Mouse (Mus musculus) bone marrow, adult 2 months (tissue): ENCODE measurements around the gene Selenoi. TPM values are rescaled to one million over a fixed set of nuclear protein-coding genes. Genes with fewer than 3 reads are reported as not detected.
A peak's percentile ranks its signal among the peaks of the same experiment; 100 is the strongest.

Experiments used
- H3K27ac ChIP-seq: fragments of 200-500 bp; 2 replicates; pipeline ENCODE4 v1.5.1; 2012; ENCODE audit warnings: low read depth, mild to moderate bottlenecking, control low read depth, inconsistent platforms, low read length; ENCODE audit not compliant: control insufficient read depth, poor library complexity, insufficient read depth
- H3K4me1 ChIP-seq: fragments of 200-500 bp; 2 replicates; pipeline ENCODE4 v1.6.1; 2011; ENCODE audit warnings: low read length; ENCODE audit not compliant: control insufficient read depth, insufficient read depth
- H3K4me3 ChIP-seq: fragments of 200-500 bp; replicated peaks from 2 replicates; pipeline ENCODE3; 2011; ENCODE audit warnings: mild to moderate bottlenecking, low read depth, low read length, control low read depth; ENCODE audit not compliant: control insufficient read depth
- CTCF ChIP-seq: fragments of 200-500 bp; IDR thresholded peaks from 2 replicates; pipeline ENCODE4 v1.5.1; 2011; ENCODE audit warnings: low read length, control low read depth; ENCODE audit not compliant: control insufficient read depth, insufficient read depth
- POLR2A ChIP-seq: fragments of 200-500 bp; IDR thresholded peaks from 2 replicates; pipeline ENCODE4 v1.6.1; 2011; ENCODE audit warnings: low read depth, mild to moderate bottlenecking, control low read depth, low read length, borderline replicate concordance; ENCODE audit not compliant: control insufficient read depth
- WGBS: fragments of 180-500 bp; shearing (Covaris S2); methylation state at CpG from one replicate; pipeline ENCODE4 v1.1.7; 2018; 5-methylcytosine and 5-hydroxymethylcytosine counted together
- polyA plus RNA-seq: library from polyadenylated mRNA; stranded (reverse); fragments of >200 nt; gene quantifications from 2 replicates; pipeline ENCODE4 v1.2.4, GENCODE M21; 2011; ENCODE audit warnings: low replicate concordance; ENCODE audit not compliant: missing spikeins, insufficient read depth, insufficient read length

The Selenoi gene
- polyA plus RNA-seq = 4.6 and 7.5 TPM in 2 replicates

- H3K4me3 ChIP-seq = peak within 1 kb of the TSS; percentile 97
- H3K4me1 ChIP-seq = no peaks in the 10 kb centered on the region; the same call in 1 of the 2 replicates
- TF ChIP-seq POLR2A (peak; percentile 93), CTCF (no peak)
- peak within 1 kb of the TSS; percentile 46 for H3K27ac ChIP-seq
- WGBS = 1% methylated on average over 71 of the region's 71 CpGs
Observed at GRCm38 (mm10) chr5:30232271-30232971, at the start of gene Selenoi. TSS of gene Selenoi (plus strand) at chr5:30232581.

- 91% methylated on average over 12 of the region's 12 CpGs for WGBS
- no peak overlapping the region for H3K27ac ChIP-seq
Observed at GRCm38 (mm10) chr5:30187687-30188485, 44.5 kb upstream of the Selenoi start.

GRCm38 (mm10) chr5:30192452-30192851 is 39.9 kb upstream of the Selenoi start:
- Histone ChIP-seq H3K4me1 (no peaks in the 10 kb centered on the region), H3K4me3 (no peak overlapping the region), H3K27ac (no peak overlapping the region)
- TF ChIP-seq CTCF = no peak
- TF ChIP-seq POLR2A = no peak
- WGBS = 80% methylated on average over 1 of the region's 1 CpGs

More at GRCm38 (mm10) chr5:30187687-30188485, 44.5 kb upstream of the Selenoi start:
- no peaks in the 10 kb centered on the region for H3K4me1 ChIP-seq
- no peak for TF ChIP-seq POLR2A
- no peak overlapping the region for H3K4me3 ChIP-seq

- TF ChIP-seq CTCF (no peak), POLR2A (no peak)
- Histone ChIP-seq H3K4me1 (no peaks in the 10 kb centered on the region), H3K27ac (no peak overlapping the region), H3K4me3 (no peak overlapping the region)
- WGBS = 81% methylated on average over 5 of the region's 5 CpGs
Observed at GRCm38 (mm10) chr5:30195340-30195739, 37.0 kb upstream of the Selenoi start.

- TF ChIP-seq CTCF (no peak), POLR2A (no peak)
- Histone ChIP-seq H3K4me1 (no peaks in the 10 kb centered on the region), H3K4me3 (no peak overlapping the region), H3K27ac (no peak overlapping the region)
- 11% methylated on average over 7 of the region's 7 CpGs for WGBS
Observed at GRCm38 (mm10) chr5:30198257-30198656, 34.1 kb upstream of the Selenoi start.

- Histone ChIP-seq H3K27ac (no peak overlapping the region), H3K4me1 (no peaks in the 10 kb centered on the region), H3K4me3 (no peak overlapping the region)
- WGBS = 40% methylated on average over 5 of the region's 5 CpGs
- TF ChIP-seq POLR2A = no peak
- TF ChIP-seq CTCF = peak; percentile 14; the same call in 1 of the 2 replicates
Observed at GRCm38 (mm10) chr5:30201521-30201920, 30.9 kb upstream of the Selenoi start.

GRCm38 (mm10) chr5:30202221-30202620 is 30.2 kb upstream of the Selenoi start:
- TF ChIP-seq CTCF (no peak), POLR2A (no peak)
- no peak overlapping the region for H3K4me3 ChIP-seq
- WGBS = 50% methylated on average over 7 of the region's 7 CpGs
- H3K27ac ChIP-seq = no peak overlapping the region
- H3K4me1 ChIP-seq = no peaks in the 10 kb centered on the region

- TF ChIP-seq POLR2A = no peak
- no peak for TF ChIP-seq CTCF
- H3K27ac ChIP-seq = no peak overlapping the region
- no peaks in the 10 kb centered on the region for H3K4me1 ChIP-seq
- WGBS = 70% methylated on average over 10 of the region's 10 CpGs
- no peak overlapping the region for H3K4me3 ChIP-seq
Observed at GRCm38 (mm10) chr5:30203216-30203885, 29.0 kb upstream of the Selenoi start.
